Mouse (Mus musculus): ENCODE results near the gene Rmi1. TPM values are rescaled to one million over a fixed set of nuclear protein-coding genes. Genes with fewer than 3 reads are reported as not detected.
A peak's percentile ranks its signal among the peaks of the same experiment; 100 is the strongest.

The Rmi1 gene
- polyA plus RNA-seq, 1 experiment from 2014 or later, result 19.3 TPM

GRCm38 (mm10) chr13:58439716-58440115, 37.7 kb downstream of the Rmi1 start:
- no peak overlapping the region for H3K4me3 ChIP-seq (replicated peaks; ENCODE audit: low read depth, low read length)
- H3K36me3 ChIP-seq (ENCODE audit: insufficient read depth, low read length), result no peaks in the 10 kb centered on the region
- no peaks in the 10 kb centered on the region for H3K4me1 ChIP-seq (replicated peaks; ENCODE audit: insufficient read depth, low read length)
- no peak overlapping the region for H3K27ac ChIP-seq
- no peaks in the 10 kb centered on the region for H3K9me3 ChIP-seq (replicated peaks; ENCODE audit: low read length)
- no peak overlapping the region for H3K4me2 ChIP-seq (ENCODE audit: low read length)
- TF ChIP-seq CTCF (IDR thresholded peaks at IDR 0.05; ENCODE audit: low read depth), result no peak
- H3K27me3 ChIP-seq (ENCODE audit: insufficient read depth, low read length), result no peaks in the 10 kb centered on the region
- ATAC-seq (replicated peaks; ENCODE audit: low FRiP score, low read depth) (no peak), DNase-seq (ENCODE audit: low spot score) (no peak)
- WGBS, result 59% methylated on average over 2 of the region's 2 CpGs
- no peak overlapping the region for H3K9ac ChIP-seq (ENCODE audit: low read depth, low read length)

- DNase-seq (ENCODE audit: low spot score) (no peak), ATAC-seq (replicated peaks; ENCODE audit: low FRiP score, low read depth) (no peak)
- no peaks in the 10 kb centered on the region for H3K36me3 ChIP-seq (ENCODE audit: insufficient read depth, low read length)
- TF ChIP-seq CTCF (IDR thresholded peaks at IDR 0.05; ENCODE audit: low read depth), result no peak
- H3K4me1 ChIP-seq (replicated peaks; ENCODE audit: insufficient read depth, low read length), result no peaks in the 10 kb centered on the region
- H3K4me2 ChIP-seq (ENCODE audit: low read length), result no peak overlapping the region
- H3K9ac ChIP-seq (ENCODE audit: low read depth, low read length), result no peak overlapping the region
- no peak overlapping the region for H3K4me3 ChIP-seq (replicated peaks; ENCODE audit: low read depth, low read length)
- no peaks in the 10 kb centered on the region for H3K27me3 ChIP-seq (ENCODE audit: insufficient read depth, low read length)
- H3K27ac ChIP-seq, result no peak overlapping the region
- no peaks in the 10 kb centered on the region for H3K9me3 ChIP-seq (replicated peaks; ENCODE audit: low read length)
- WGBS, result 62% methylated on average over 4 of the region's 4 CpGs
These were observed 41.3 kb downstream of the Rmi1 start for GRCm38 (mm10) chr13:58443326-58443725.

- Histone ChIP-seq H3K9me3 (replicated peaks; ENCODE audit: low read length) (no peaks in the 10 kb centered on the region), H3K4me2 (ENCODE audit: low read length) (no peak overlapping the region)
These were observed 41.7 kb downstream of the Rmi1 start for GRCm38 (mm10) chr13:58443787-58444186.

GRCm38 (mm10) chr13:58446541-58446940, 44.5 kb downstream of the Rmi1 start:
- H3K4me2 ChIP-seq (ENCODE audit: low read length), result no peak overlapping the region
- H3K4me3 ChIP-seq (replicated peaks; ENCODE audit: low read depth, low read length), result no peak overlapping the region
- no peak for DNase-seq (ENCODE audit: low spot score)
- no peaks in the 10 kb centered on the region for H3K4me1 ChIP-seq (replicated peaks; ENCODE audit: insufficient read depth, low read length)
- H3K9me3 ChIP-seq (replicated peaks; ENCODE audit: low read length), result no peaks in the 10 kb centered on the region
- no peak for ATAC-seq (replicated peaks; ENCODE audit: low FRiP score, low read depth)
- no peaks in the 10 kb centered on the region for H3K27me3 ChIP-seq (ENCODE audit: insufficient read depth, low read length)
- WGBS, result 86% methylated on average over 2 of the region's 2 CpGs
- no peaks in the 10 kb centered on the region for H3K36me3 ChIP-seq (ENCODE audit: insufficient read depth, low read length)
- TF ChIP-seq CTCF (IDR thresholded peaks at IDR 0.05; ENCODE audit: low read depth), result no peak
- no peak overlapping the region for H3K27ac ChIP-seq
- H3K9ac ChIP-seq (ENCODE audit: low read depth, low read length), result no peak overlapping the region

More at GRCm38 (mm10) chr13:58443787-58444186, 41.7 kb downstream of the Rmi1 start:
- no peaks in the 10 kb centered on the region for H3K36me3 ChIP-seq (ENCODE audit: insufficient read depth, low read length)
- TF ChIP-seq CTCF (IDR thresholded peaks at IDR 0.05; ENCODE audit: low read depth), result no peak
- no peak overlapping the region for H3K27ac ChIP-seq
- no peak overlapping the region for H3K4me3 ChIP-seq (replicated peaks; ENCODE audit: low read depth, low read length)
- DNase-seq (ENCODE audit: low spot score) (peak; percentile 52), ATAC-seq (replicated peaks; ENCODE audit: low FRiP score, low read depth) (peak; percentile 29; the same call in 1 of the 2 replicates)
- H3K27me3 ChIP-seq (ENCODE audit: insufficient read depth, low read length), result no peaks in the 10 kb centered on the region
- no peaks in the 10 kb centered on the region for H3K4me1 ChIP-seq (replicated peaks; ENCODE audit: insufficient read depth, low read length)
- H3K9ac ChIP-seq (ENCODE audit: low read depth, low read length), result no peak overlapping the region
- WGBS, result 23% methylated on average over 7 of the region's 7 CpGs

GRCm38 (mm10) chr13:58450459-58451182, 48.6 kb downstream of the Rmi1 start:
- H3K9ac ChIP-seq (ENCODE audit: low read depth, low read length), result no peak overlapping the region
- no peaks in the 10 kb centered on the region for H3K36me3 ChIP-seq (ENCODE audit: insufficient read depth, low read length)
- no peaks in the 10 kb centered on the region for H3K9me3 ChIP-seq (replicated peaks; ENCODE audit: low read length)
- no peaks in the 10 kb centered on the region for H3K4me1 ChIP-seq (replicated peaks; ENCODE audit: insufficient read depth, low read length)
- no peak overlapping the region for H3K4me2 ChIP-seq (ENCODE audit: low read length)
- no peak for ATAC-seq (replicated peaks; ENCODE audit: low FRiP score, low read depth)
- H3K27me3 ChIP-seq (ENCODE audit: insufficient read depth, low read length), result no peaks in the 10 kb centered on the region
- H3K27ac ChIP-seq, result no peak overlapping the region
- TF ChIP-seq CTCF (IDR thresholded peaks at IDR 0.05; ENCODE audit: low read depth), result no peak
- WGBS, result 69% methylated on average over 22 of the region's 22 CpGs
- DNase-seq (ENCODE audit: low spot score), result no peak
- no peak overlapping the region for H3K4me3 ChIP-seq (replicated peaks; ENCODE audit: low read depth, low read length)

GRCm38 (mm10) chr13:58452246-58452645, 50.2 kb downstream of the Rmi1 start:
- H3K4me3 ChIP-seq (replicated peaks; ENCODE audit: low read depth, low read length), result no peak overlapping the region
- H3K9ac ChIP-seq (ENCODE audit: low read depth, low read length), result no peak overlapping the region
- H3K36me3 ChIP-seq (ENCODE audit: insufficient read depth, low read length), result no peaks in the 10 kb centered on the region
- WGBS, result 69% methylated on average over 4 of the region's 4 CpGs
- no peak for ATAC-seq (replicated peaks; ENCODE audit: low FRiP score, low read depth)
- no peak overlapping the region for H3K27ac ChIP-seq
- H3K9me3 ChIP-seq (replicated peaks; ENCODE audit: low read length), result no peaks in the 10 kb centered on the region
- no peaks in the 10 kb centered on the region for H3K4me1 ChIP-seq (replicated peaks; ENCODE audit: insufficient read depth, low read length)
- no peak for TF ChIP-seq CTCF (IDR thresholded peaks at IDR 0.05; ENCODE audit: low read depth)
- DNase-seq (ENCODE audit: low spot score), result no peak
- no peaks in the 10 kb centered on the region for H3K27me3 ChIP-seq (ENCODE audit: insufficient read depth, low read length)
- H3K4me2 ChIP-seq (ENCODE audit: low read length), result no peak overlapping the region

Measured in kidney, postnatal 0 days (tissue).